Mouse (Mus musculus): ENCODE results near the gene Mrvi1. TPM values are rescaled to one million over a fixed set of nuclear protein-coding genes. Genes with fewer than 3 reads are reported as not detected.

The Mrvi1 gene
- total RNA-seq, 2 experiments from 2014 or later: 1.4 to 2.7 TPM

DNA sequence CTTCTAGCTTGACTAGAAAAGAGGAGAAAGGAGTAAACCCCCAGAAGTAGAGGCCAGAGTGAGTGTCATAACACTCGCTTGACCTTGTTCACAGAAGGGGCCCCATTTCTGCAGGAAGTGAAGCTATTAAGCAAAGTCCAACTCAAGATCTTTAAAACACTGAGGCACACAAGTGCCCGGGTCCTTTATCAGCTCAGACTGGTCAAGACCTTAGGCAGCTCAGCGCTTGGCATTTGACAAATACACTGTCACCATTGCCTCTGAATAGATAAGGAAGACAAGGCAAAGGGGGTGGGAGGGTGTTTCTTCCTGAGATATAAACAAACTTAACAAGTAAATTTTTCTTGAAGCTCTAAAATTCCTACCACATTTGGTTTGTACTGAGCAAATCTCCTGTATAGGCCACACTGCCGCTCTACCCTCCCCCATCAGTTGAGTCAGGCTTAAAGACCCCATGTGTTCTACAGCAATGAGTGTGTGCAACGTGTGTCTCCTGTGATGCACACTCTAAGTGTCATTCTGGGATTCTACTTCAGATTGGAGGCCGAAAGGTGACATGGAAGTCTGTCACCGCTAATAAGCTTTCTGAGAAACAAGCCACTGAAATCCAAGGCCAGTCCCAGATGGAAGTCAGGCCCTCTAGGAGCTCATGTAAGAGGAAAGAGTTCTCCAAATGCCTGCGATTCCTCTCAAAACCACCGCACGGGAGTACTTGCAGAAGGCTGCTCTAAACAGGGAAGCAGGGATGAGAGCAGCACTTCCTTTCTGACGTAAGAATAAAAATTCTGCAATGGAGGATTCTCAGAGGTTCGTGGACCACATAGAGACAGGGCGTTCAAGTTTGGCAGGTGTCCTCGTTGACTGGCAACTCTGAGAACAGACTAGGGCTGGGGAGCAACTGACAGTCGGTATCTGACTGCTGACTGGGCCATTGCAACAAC lies 16.9 kb upstream of the Mrvi1 start:
- H3K4me3 ChIP-seq: no peak overlapping the region
- no peak overlapping the region for H3K27ac ChIP-seq
- no peak for DNase-seq (ENCODE audit: low spot score in 2 of 2)
- no peak for TF ChIP-seq CTCF (conservative IDR thresholded peaks at IDR 0.05)

- DNase-seq (ENCODE audit: low spot score in 2 of 2): no peak
- TF ChIP-seq CTCF (conservative IDR thresholded peaks at IDR 0.05): no peak
- Histone ChIP-seq H3K4me3 (no peak overlapping the region), H3K27ac (no peak overlapping the region)
Observed at GRCm38 (mm10) chr7:110991221-110991494, 8.9 kb upstream of the Mrvi1 start.

GRCm38 (mm10) chr7:110990356-110991220 lies 8.3 kb upstream of the Mrvi1 start:
- H3K27ac ChIP-seq: no peak overlapping the region
- no peak for TF ChIP-seq CTCF (conservative IDR thresholded peaks at IDR 0.05)
- DNase-seq (ENCODE audit: low spot score in 2 of 2): no peak
- H3K4me3 ChIP-seq: no peak overlapping the region

DNA sequence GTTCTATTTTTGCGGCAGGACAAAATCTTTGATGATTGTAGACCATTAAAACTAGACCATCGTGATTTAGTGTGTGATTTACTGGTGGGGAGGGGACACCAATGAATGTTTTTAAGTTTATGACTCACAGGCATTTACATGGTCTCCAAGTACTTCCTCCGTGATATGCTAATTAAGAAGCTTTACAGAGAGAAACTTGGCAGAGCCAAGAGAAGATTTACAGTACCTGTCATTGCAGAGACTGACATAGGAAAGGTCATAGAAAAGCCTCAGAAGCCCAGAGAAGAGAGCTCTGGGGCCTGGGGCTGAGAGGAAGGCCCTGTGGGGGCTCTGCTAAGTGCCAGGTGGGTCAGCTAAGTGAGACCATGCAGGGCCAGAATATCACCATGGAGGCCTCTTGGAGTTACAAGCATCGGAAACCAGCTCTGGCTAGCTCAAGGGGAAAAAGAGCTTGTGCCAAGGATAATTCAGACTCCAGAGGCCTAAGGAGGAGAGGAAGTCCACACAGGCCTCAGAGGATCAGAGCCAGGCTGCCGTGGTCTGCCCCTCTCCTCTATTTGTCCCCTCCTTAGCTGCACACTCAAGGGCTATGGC lies 7.1 kb upstream of the Mrvi1 start:
- no peak overlapping the region for H3K4me3 ChIP-seq
- DNase-seq (ENCODE audit: low spot score in 2 of 2): peak in 1 of 2 experiments; percentile 16

GRCm38 (mm10) chr7:110988081-110988480 lies 5.8 kb upstream of the Mrvi1 start:
- no peak for TF ChIP-seq CTCF (conservative IDR thresholded peaks at IDR 0.05)
- peak; percentile 19 to 54 for DNase-seq (ENCODE audit: low spot score in 2 of 2)
- H3K27ac ChIP-seq: peak overlapping the region; percentile 51
- H3K4me3 ChIP-seq: no peak overlapping the region

More for the DNA sequence above, 7.1 kb upstream of the Mrvi1 start:
- no peak overlapping the region for H3K27ac ChIP-seq
- TF ChIP-seq CTCF (conservative IDR thresholded peaks at IDR 0.05): no peak

- no peak for DNase-seq (ENCODE audit: low spot score in 2 of 2)
- H3K27ac ChIP-seq: no peak overlapping the region
- TF ChIP-seq CTCF (conservative IDR thresholded peaks at IDR 0.05): no peak
- no peak overlapping the region for H3K4me3 ChIP-seq
Observed at GRCm38 (mm10) chr7:110985581-110986265, 3.5 kb upstream of the Mrvi1 start.

DNA sequence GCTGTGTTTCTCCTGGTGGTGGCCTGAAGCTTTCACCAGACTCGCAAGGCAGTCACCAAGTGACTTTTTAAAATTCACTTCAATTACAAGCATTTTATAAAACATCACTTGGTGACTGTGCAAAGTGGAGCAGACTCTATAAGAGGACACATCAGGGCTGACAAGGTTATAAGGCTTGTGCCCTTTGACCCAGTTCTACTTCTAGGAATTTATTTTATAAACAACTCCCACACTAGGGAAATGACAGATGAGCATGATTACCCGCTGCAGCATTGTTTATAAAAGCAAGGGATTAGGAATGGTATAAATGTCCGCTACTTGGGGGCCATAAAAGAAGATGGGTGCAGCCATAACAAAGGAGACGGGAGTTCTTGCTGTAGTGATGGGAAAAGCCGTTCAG lies 1.4 kb upstream of the Mrvi1 start:
- no peak overlapping the region for H3K4me3 ChIP-seq
- no peak for TF ChIP-seq CTCF (conservative IDR thresholded peaks at IDR 0.05)
- no peak overlapping the region for H3K27ac ChIP-seq
- no peak for DNase-seq (ENCODE audit: low spot score in 2 of 2)

DNA sequence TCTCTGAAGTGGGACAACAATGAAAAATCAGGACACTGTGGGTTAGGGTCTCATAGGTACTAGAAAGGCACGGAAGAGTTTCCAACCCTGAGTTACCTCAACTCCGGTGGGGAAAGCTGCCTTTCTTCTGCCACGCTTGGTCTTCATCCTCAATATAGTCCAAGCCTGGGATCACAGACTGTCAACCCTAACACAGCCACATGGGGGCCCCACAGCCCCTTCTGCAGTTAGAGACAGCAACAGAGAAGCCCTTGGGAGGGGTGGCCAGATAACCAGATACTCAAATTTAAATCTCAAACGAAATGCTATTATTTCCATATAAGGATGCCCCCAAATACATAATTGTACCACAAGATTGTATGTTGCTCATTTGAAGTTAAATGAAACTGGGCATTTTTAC lies 503 bp upstream of the Mrvi1 start:
- no peak overlapping the region for H3K27ac ChIP-seq
- peak; percentile 81 for TF ChIP-seq CTCF (conservative IDR thresholded peaks at IDR 0.05)
- DNase-seq (ENCODE audit: low spot score in 2 of 2): peak; percentile 23 to 60
- H3K4me3 ChIP-seq: no peak overlapping the region

- no peak for TF ChIP-seq CTCF (conservative IDR thresholded peaks at IDR 0.05)
- DNase-seq (ENCODE audit: low spot score in 2 of 2): no peak
- Histone ChIP-seq H3K4me3 (no peak overlapping the region), H3K27ac (no peak overlapping the region)
Observed at GRCm38 (mm10) chr7:110981036-110981435, 1.2 kb downstream of the Mrvi1 start.

DNA sequence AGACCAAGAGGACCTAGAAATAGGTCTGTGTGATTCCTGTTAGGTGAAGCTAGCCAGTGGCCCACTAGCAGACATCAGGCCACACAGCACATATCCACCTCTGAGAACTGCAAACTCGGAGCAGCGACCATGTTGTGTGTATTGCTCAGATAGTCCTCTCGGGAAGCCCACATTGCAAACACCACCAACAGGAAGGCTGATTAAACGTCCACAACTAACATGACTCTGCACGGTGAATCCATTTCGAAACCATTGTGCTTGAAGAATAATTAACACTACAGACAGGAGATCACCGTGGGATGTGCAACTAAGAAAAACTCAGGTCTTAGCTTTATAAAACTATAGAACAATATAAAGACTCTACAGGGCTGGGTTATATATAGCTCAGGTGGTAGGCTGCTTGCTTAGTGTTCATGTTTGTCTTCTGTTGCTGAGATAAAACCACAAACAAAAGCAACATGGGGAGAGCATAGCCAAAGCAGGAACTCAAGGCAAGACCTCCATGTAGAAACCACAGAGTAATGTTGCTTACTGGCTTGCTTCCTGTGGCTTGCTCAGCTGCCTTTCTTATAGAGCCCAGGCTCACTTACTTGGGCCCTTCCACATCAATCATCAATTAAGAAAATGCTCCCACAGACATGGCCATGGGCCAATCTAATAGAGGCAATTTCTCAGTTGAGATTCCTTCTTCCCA lies 4.4 kb downstream of the Mrvi1 start:
- no peak for TF ChIP-seq CTCF (conservative IDR thresholded peaks at IDR 0.05)
- no peak for DNase-seq (ENCODE audit: low spot score in 2 of 2)
- no peak overlapping the region for H3K4me3 ChIP-seq
- no peak overlapping the region for H3K27ac ChIP-seq

DNA sequence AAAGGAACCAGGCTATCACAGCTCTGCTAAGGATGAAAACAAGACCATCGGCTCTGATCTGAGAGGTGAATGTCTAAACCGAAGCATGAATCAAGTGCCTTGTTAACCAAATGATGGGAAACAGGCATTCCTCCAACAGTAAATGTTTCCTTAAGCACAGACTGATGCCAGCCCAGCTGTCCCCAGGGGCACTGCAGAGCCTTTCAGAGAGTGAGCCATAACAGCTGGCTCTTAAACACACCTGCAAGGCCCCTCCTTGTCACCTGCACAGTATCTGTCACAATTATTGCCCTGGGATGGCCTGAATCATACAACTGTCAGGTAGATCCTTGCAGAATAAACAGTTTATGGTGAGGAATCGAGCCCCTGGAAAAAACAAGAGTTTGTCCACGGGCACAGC lies 8.8 kb downstream of the Mrvi1 start:
- TF ChIP-seq CTCF (conservative IDR thresholded peaks at IDR 0.05): no peak
- no peak for DNase-seq (ENCODE audit: low spot score in 2 of 2)
- Histone ChIP-seq H3K4me3 (no peak overlapping the region), H3K27ac (no peak overlapping the region)

GRCm38 (mm10) chr7:110972796-110973195 lies 9.5 kb downstream of the Mrvi1 start:
- TF ChIP-seq CTCF (conservative IDR thresholded peaks at IDR 0.05): no peak
- DNase-seq (ENCODE audit: low spot score in 2 of 2): no peak
- Histone ChIP-seq H3K4me3 (no peak overlapping the region), H3K27ac (no peak overlapping the region)

All from layer of hippocampus, adult 2 months (tissue).